Mouse (Mus musculus) left cerebral cortex, adult 9 months (tissue): Measurements from ENCODE around the gene Nod1.
"Not testable (repeated sequence)": the region's sequence is repeated elsewhere in the genome, so short reads cannot be mapped to it uniquely, and the experiment has no call there.

Experiments
- DNase-seq, 2 experiments: peaks; one replicate each; pipeline ENCODE4 v3.0.0; 2022; ENCODE audit warnings: low spot score in 2 of 2

Nod1 gene

GRCm38 (mm10) chr6:54983526-54984050, 11.2 kb upstream of the Nod1 start:
- DNase-seq = no peak

GRCm38 (mm10) chr6:54979426-54979825, 7.0 kb upstream of the Nod1 start:
- DNase-seq = no peak

GRCm38 (mm10) chr6:54975616-54976015, 3.2 kb upstream of the Nod1 start:
- no peak for DNase-seq

- DNase-seq = no peak
Measured at GRCm38 (mm10) chr6:54974501-54974900, 2.1 kb upstream of the Nod1 start.

GRCm38 (mm10) chr6:54972929-54973211, 458 bp upstream of the Nod1 start:
- no peak for DNase-seq

GRCm38 (mm10) chr6:54971731-54972110, 691 bp downstream of the Nod1 start:
- no peak for DNase-seq

- no peak for DNase-seq
Measured at GRCm38 (mm10) chr6:54970506-54970905, 1.9 kb downstream of the Nod1 start.

- no peak for DNase-seq
Measured at GRCm38 (mm10) chr6:54969801-54970200, 2.6 kb downstream of the Nod1 start.

GRCm38 (mm10) chr6:54967591-54967990, 4.8 kb downstream of the Nod1 start:
- DNase-seq = no peak

- DNase-seq = no peak
Measured at GRCm38 (mm10) chr6:54965234-54965633, 7.2 kb downstream of the Nod1 start.

- DNase-seq = no peak
Measured at GRCm38 (mm10) chr6:54964755-54965154, 7.7 kb downstream of the Nod1 start.

- no peak for DNase-seq
Measured at GRCm38 (mm10) chr6:54963599-54963998, 8.8 kb downstream of the Nod1 start.

GRCm38 (mm10) chr6:54957655-54958054, 14.8 kb downstream of the Nod1 start:
- DNase-seq = no peak

- DNase-seq = no peak
Measured at GRCm38 (mm10) chr6:54956425-54956824, 16.0 kb downstream of the Nod1 start.

GRCm38 (mm10) chr6:54955949-54956348, 16.5 kb downstream of the Nod1 start:
- no peak for DNase-seq

GRCm38 (mm10) chr6:54954659-54955414, 17.6 kb downstream of the Nod1 start:
- DNase-seq = no peak

GRCm38 (mm10) chr6:54953399-54953798, 19.0 kb downstream of the Nod1 start:
- DNase-seq = not testable (repeated sequence)

GRCm38 (mm10) chr6:54952542-54952941, 19.9 kb downstream of the Nod1 start:
- no peak for DNase-seq

- no peak for DNase-seq
Measured at GRCm38 (mm10) chr6:54948682-54949081, 23.7 kb downstream of the Nod1 start.

GRCm38 (mm10) chr6:54946241-54946953, 26.0 kb downstream of the Nod1 start:
- no peak for DNase-seq

GRCm38 (mm10) chr6:54944551-54944950, 27.9 kb downstream of the Nod1 start:
- DNase-seq = no peak

- no peak for DNase-seq
Measured at GRCm38 (mm10) chr6:54943753-54944152, 28.7 kb downstream of the Nod1 start.

GRCm38 (mm10) chr6:54943292-54943691, 29.1 kb downstream of the Nod1 start:
- no peak for DNase-seq
